Mouse (Mus musculus) neural tube, embryonic 13.5 days (tissue): ENCODE data around the gene Bcl11a. TPM values are rescaled to one million over a fixed set of nuclear protein-coding genes. Genes with fewer than 3 reads are reported as not detected.
"Not testable (repeated sequence)": the region's sequence is repeated elsewhere in the genome, so short reads cannot be mapped to it uniquely, and the experiment has no call there.

Source experiments
- ATAC-seq: fragments of 200-750 bp; cut with Nextera tagmentation; 2 replicates; pipeline ENCODE4 v1.8.0; 2017; ENCODE audit warnings: low read depth, mild to moderate bottlenecking, moderate TSS enrichment, moderate library complexity
- H3K27ac ChIP-seq: fragments of 300-500 bp; sonication (generic); replicated peaks from 2 replicates; pipeline ENCODE4 v1.5.1; 2015; ENCODE audit warnings: moderate library complexity, mild to moderate bottlenecking, inconsistent platforms
- H3K27me3 ChIP-seq: fragments of 300-500 bp; sonication (generic); 2 replicates; pipeline ENCODE4 v1.6.1; 2015; ENCODE audit warnings: mild to moderate bottlenecking, inconsistent platforms
- H3K36me3 ChIP-seq: fragments of 300-500 bp; sonication (generic); 2 replicates; pipeline ENCODE4 v1.6.1; 2015; ENCODE audit warnings: mild to moderate bottlenecking, inconsistent platforms
- H3K4me1 ChIP-seq: fragments of 300-500 bp; sonication (generic); replicated peaks from 2 replicates; pipeline ENCODE4 v1.6.1; 2015; ENCODE audit warnings: inconsistent platforms
- H3K4me2 ChIP-seq: fragments of 300-500 bp; sonication (generic); 2 replicates; pipeline ENCODE4 v1.6.1; 2015; ENCODE audit warnings: inconsistent platforms, mild to moderate bottlenecking, moderate library complexity
- H3K4me3 ChIP-seq: fragments of 300-500 bp; sonication (generic); 2 replicates; pipeline ENCODE4 v1.5.1; 2015; ENCODE audit warnings: mild to moderate bottlenecking, inconsistent platforms
- H3K9ac ChIP-seq: fragments of 300-500 bp; sonication (generic); 2 replicates; pipeline ENCODE4 v1.6.1; 2015; ENCODE audit warnings: moderate library complexity, mild to moderate bottlenecking, inconsistent platforms
- H3K9me3 ChIP-seq: fragments of 300-500 bp; sonication (generic); 2 replicates; pipeline ENCODE4 v1.6.1; 2016; ENCODE audit warnings: inconsistent platforms
- WGBS: fragments of 180-500 bp; shearing (Covaris S2); methylation state at CpG from one replicate; pipeline ENCODE4 v1.1.7; 2015; 5-methylcytosine and 5-hydroxymethylcytosine counted together
- polyA plus RNA-seq: library from polyadenylated mRNA; unstranded; fragments of >200 nt; fragmentation: Nextera tagmentation; extraction: Ambion mirVana; gene quantifications from 2 replicates; pipeline ENCODE4 v1.2.1, GENCODE M21; 2015

Bcl11a gene
- polyA plus RNA-seq, 1 experiment from 2014 or later: 125 TPM

- Histone ChIP-seq H3K4me1 (peaks cover 82% of the 10 kb centered on the region), H3K4me3 (no peak overlapping the region), H3K9me3 (no peaks in the 10 kb centered on the region), H3K4me2 (no peak overlapping the region), H3K9ac (no peak overlapping the region), H3K27ac (no peak overlapping the region), H3K27me3 (no peaks in the 10 kb centered on the region), H3K36me3 (0 out of 2 replicates have a peak, but pooled peaks cover 5% of the 10 kb centered on the region)
- ATAC-seq: no peak
- WGBS: 82% methylated on average over 6 of the region's 6 CpGs
These were observed 47.2 kb downstream of the Bcl11a start for GRCm38 (mm10) chr11:24125098-24125497.

GRCm38 (mm10) chr11:24128001-24128400 lies 50.1 kb downstream of the Bcl11a start:
- Histone ChIP-seq H3K9me3 (no peaks in the 10 kb centered on the region), H3K4me3 (no peak overlapping the region), H3K4me2 (no peak overlapping the region), H3K27me3 (no peaks in the 10 kb centered on the region), H3K9ac (no peak overlapping the region), H3K36me3 (peaks cover 15% of the 10 kb centered on the region; the same call in 1 of the 2 replicates), H3K27ac (no peak overlapping the region), H3K4me1 (peaks cover 79% of the 10 kb centered on the region)
- ATAC-seq: peak; percentile 44; the same call in 1 of the 2 replicates
- 45% methylated on average over 2 of the region's 2 CpGs for WGBS

- H3K9ac ChIP-seq, H3K27ac ChIP-seq: not testable (repeated sequence)
- H3K4me1 ChIP-seq: peaks cover 80% of the 10 kb centered on the region
These were observed 51.0 kb downstream of the Bcl11a start for GRCm38 (mm10) chr11:24128880-24129279.

DNA sequence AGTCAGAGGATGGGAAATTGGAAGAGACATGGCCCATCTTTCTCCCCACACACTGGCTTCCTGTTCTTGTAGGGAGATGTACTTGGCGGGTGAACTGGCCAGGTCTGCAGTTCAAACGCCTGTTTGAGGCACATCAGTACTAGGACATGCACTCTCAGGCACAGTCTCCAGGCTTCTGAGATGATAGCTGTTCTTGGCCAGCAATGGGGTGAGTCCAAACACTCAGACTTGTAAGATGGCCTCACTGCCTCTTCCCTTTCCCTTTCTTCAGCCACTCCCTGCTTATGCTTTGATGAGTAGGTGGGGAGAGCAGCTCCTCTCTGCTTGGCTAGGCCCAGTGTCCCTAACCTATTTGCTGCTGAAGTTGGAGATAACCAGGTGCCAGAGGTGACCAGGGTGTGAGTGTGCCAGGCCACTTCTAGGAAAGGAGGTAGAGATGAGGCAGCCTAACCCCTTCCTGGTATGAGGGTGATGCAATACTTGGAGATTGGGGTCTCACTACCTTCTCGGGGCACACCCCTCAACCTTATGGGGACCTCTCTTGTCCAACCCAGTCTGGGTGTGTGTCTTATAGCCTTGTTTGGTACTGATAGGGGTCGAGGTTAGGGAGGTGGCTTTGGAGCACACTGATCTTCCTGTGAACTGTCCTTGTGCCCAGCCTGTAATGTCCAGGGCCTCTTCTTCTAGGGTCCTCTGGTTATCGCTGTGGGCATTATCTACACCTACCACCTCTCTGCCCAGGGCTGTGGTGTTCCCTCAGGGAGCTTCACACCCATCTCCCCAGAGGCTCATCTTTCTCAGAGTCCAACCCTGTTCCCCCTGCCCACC lies 51.7 kb downstream of the Bcl11a start:
- ATAC-seq: no peak
- Histone ChIP-seq H3K27ac (no peak overlapping the region), H3K27me3 (no peaks in the 10 kb centered on the region), H3K4me3 (no peak overlapping the region), H3K36me3 (peaks cover 15% of the 10 kb centered on the region; the same call in 1 of the 2 replicates), H3K4me1 (peaks cover 75% of the 10 kb centered on the region), H3K4me2 (no peak overlapping the region), H3K9me3 (no peaks in the 10 kb centered on the region), H3K9ac (no peak overlapping the region)
- 85% methylated on average over 5 of the region's 5 CpGs for WGBS

More at GRCm38 (mm10) chr11:24128880-24129279, 51.0 kb downstream of the Bcl11a start:
- 84% methylated on average over 4 of the region's 4 CpGs for WGBS
- H3K4me2 ChIP-seq, H3K4me3 ChIP-seq, H3K27me3 ChIP-seq, ATAC-seq, H3K9me3 ChIP-seq: not testable (repeated sequence)
- H3K36me3 ChIP-seq: peaks cover 15% of the 10 kb centered on the region; the same call in 1 of the 2 replicates

DNA sequence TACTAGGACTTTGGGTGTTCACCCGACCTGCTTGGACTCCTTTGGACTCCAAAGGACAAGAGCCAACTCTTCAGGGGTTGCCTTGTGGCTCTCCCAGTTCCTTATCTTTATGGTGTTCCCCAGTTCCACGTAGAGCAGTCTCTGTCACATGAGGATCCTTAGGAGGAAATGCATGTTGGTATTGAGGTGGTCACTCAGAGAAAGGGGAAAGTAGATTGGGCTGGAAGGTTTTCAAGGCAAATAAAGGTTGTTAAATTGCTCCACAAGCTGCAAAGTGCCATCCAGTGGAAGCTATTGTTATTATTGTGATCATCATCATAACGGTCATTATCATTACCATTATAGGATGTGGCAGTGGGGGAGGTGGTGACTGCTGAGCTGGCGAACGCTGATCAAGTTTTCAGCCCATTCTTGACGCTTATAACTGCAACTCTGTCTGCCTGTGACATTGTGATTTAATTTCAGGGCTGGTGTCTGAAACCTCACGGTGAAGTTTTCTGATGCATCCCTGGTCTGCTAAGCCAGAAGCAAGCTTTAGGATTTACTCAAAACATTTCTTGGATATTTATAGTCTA lies 52.4 kb downstream of the Bcl11a start:
- Histone ChIP-seq H3K9ac (no peak overlapping the region), H3K27ac (no peak overlapping the region), H3K36me3 (peaks cover 15% of the 10 kb centered on the region; the same call in 1 of the 2 replicates), H3K4me2 (no peak overlapping the region), H3K27me3 (no peaks in the 10 kb centered on the region), H3K9me3 (no peaks in the 10 kb centered on the region), H3K4me3 (no peak overlapping the region), H3K4me1 (peaks cover 68% of the 10 kb centered on the region)
- 72% methylated on average over 7 of the region's 7 CpGs for WGBS
- ATAC-seq: no peak

DNA sequence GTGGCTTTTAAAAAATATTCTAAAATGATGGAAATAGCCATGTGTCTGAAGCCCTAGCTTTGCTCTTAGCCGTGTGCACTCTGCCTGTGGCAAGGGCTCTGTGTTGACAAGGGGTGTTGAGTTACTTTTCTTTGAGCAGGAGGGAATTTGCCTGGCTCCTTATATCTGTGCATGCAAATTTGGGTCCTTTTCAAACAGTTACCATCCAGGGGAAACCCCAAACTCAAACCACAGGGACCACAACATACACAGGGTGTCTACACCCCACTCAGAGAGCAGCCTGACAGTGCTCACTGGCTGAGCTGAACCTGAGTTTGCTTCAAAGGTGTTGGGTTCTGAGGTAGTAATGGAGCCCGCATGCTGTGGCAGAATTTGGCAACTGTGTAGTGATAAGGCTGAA lies 54.0 kb downstream of the Bcl11a start:
- Histone ChIP-seq H3K4me3 (no peak overlapping the region), H3K36me3 (peaks cover 15% of the 10 kb centered on the region; the same call in 1 of the 2 replicates), H3K9ac (no peak overlapping the region), H3K27me3 (no peaks in the 10 kb centered on the region), H3K9me3 (no peaks in the 10 kb centered on the region), H3K4me2 (no peak overlapping the region), H3K27ac (no peak overlapping the region), H3K4me1 (peaks cover 72% of the 10 kb centered on the region)
- WGBS: 97% methylated on average over 2 of the region's 2 CpGs
- no peak for ATAC-seq

DNA sequence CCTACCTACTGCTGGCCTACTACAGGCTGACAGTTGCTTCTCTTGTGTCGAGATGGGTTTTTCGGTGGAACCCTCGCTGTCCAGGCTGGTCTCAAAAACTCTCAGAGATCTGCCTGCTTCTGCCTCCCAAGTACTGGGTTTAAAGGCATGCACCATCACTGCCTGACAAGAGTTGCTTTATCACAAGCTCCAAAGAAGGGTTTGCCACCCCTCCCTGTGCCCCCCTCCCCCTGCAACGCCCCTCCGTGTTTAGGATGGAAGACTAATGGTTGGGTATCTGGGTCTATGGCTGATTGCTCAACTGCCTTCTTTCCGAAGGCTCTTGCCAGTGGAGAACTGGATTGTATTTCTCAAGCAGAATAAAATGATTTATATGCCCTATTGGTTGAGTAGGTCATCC lies 54.5 kb downstream of the Bcl11a start:
- 93% methylated on average over 6 of the region's 6 CpGs for WGBS
- Histone ChIP-seq H3K9me3 (no peaks in the 10 kb centered on the region), H3K36me3 (peaks cover 15% of the 10 kb centered on the region; the same call in 1 of the 2 replicates), H3K27me3 (no peaks in the 10 kb centered on the region), H3K4me3 (no peak overlapping the region), H3K4me2 (no peak overlapping the region), H3K4me1 (peaks cover 70% of the 10 kb centered on the region), H3K9ac (no peak overlapping the region), H3K27ac (no peak overlapping the region)
- no peak for ATAC-seq

DNA sequence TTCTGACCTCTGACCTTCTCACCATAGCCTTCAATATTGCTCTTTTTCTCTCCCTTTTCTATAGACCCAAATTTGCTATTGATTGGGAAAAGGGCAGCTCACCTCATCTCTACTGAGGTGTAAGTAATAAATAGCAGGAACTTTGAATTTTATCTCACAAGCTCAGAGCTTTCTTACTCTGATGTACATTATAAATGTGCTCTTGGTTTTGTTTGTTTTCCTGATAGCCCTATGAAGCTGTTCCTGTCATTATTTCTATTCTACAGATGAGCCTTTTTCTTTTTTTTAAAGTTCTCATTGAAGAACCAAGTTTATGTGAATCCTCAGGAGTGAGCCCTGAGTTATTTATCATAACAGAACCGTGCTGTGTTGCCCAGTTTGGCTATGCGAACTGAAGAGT lies 55.0 kb downstream of the Bcl11a start:
- H3K4me1 ChIP-seq: peaks cover 67% of the 10 kb centered on the region
- WGBS: 84% methylated on average over 2 of the region's 2 CpGs

DNA sequence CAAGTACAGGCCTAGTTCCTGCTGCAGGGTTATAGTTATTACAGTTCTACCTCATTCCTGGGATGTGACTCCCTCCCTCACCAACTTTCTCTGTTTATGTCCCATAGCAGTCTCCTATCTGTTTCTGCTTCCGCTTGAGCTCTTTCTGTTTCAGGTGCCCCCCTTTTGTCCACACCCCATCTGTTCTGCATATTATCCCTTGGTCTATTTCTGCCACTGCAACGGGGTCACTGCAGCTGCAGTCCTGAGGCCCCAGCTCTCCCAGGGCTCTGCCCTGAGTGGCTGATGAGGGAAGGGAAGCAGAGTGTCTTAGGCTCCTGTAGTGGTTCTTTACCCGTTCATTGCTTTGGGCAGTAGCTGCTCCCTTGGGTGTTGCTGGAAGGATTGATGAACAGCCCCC lies 55.6 kb downstream of the Bcl11a start:
- Histone ChIP-seq H3K9me3 (no peaks in the 10 kb centered on the region), H3K27ac (no peak overlapping the region), H3K9ac (no peak overlapping the region), H3K4me2 (no peak overlapping the region), H3K4me3 (no peak overlapping the region), H3K4me1 (peaks cover 61% of the 10 kb centered on the region), H3K27me3 (no peaks in the 10 kb centered on the region), H3K36me3 (peaks cover 15% of the 10 kb centered on the region; the same call in 1 of the 2 replicates)
- no peak for ATAC-seq
- WGBS: 46% methylated on average over 3 of the region's 3 CpGs

More for the DNA sequence above, 55.0 kb downstream of the Bcl11a start:
- Histone ChIP-seq H3K4me2 (no peak overlapping the region), H3K9me3 (no peaks in the 10 kb centered on the region), H3K27me3 (no peaks in the 10 kb centered on the region), H3K36me3 (peaks cover 15% of the 10 kb centered on the region; the same call in 1 of the 2 replicates), H3K9ac (no peak overlapping the region), H3K4me3 (no peak overlapping the region), H3K27ac (no peak overlapping the region)
- no peak for ATAC-seq

GRCm38 (mm10) chr11:24133928-24134327 lies 56.1 kb downstream of the Bcl11a start:
- H3K27me3 ChIP-seq: no peaks in the 10 kb centered on the region
- H3K4me1 ChIP-seq: peaks cover 59% of the 10 kb centered on the region
- H3K27ac ChIP-seq: no peak overlapping the region
- H3K9me3 ChIP-seq: no peaks in the 10 kb centered on the region
- no peak overlapping the region for H3K9ac ChIP-seq
- no peak for ATAC-seq
- 65% methylated on average over 5 of the region's 5 CpGs for WGBS
- no peak overlapping the region for H3K4me2 ChIP-seq
- H3K36me3 ChIP-seq: peaks cover 15% of the 10 kb centered on the region; the same call in 1 of the 2 replicates
- H3K4me3 ChIP-seq: no peak overlapping the region

DNA sequence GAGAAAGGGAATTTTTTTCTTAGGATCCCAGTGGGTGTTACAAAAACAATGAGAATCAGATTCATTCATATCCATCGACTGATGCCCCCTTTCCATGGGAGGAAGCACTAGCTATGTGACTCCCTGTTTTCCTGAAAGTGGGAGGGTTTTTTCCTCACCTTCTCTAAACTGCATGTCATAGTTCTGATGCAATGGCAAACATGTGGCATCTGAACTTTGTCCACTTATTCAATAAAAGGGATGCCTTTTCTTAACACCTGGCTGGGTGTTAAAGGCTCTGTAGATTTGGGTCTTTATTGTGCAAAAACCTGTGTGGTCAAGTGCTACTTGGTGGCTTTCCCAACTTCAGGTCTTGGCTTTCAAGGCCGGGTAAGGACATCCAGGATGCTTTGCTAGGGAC lies 57.4 kb downstream of the Bcl11a start:
- Histone ChIP-seq H3K4me3 (no peak overlapping the region), H3K4me2 (no peak overlapping the region), H3K27me3 (no peaks in the 10 kb centered on the region), H3K9me3 (no peaks in the 10 kb centered on the region), H3K27ac (no peak overlapping the region), H3K36me3 (peaks cover 15% of the 10 kb centered on the region; the same call in 1 of the 2 replicates), H3K9ac (no peak overlapping the region), H3K4me1 (peaks cover 51% of the 10 kb centered on the region)
- 79% methylated on average over 2 of the region's 2 CpGs for WGBS
- ATAC-seq: no peak

GRCm38 (mm10) chr11:24136084-24136785 lies 58.4 kb downstream of the Bcl11a start:
- ATAC-seq: no peak
- no peak overlapping the region for H3K4me2 ChIP-seq
- WGBS: 85% methylated on average over 6 of the region's 6 CpGs
- no peaks in the 10 kb centered on the region for H3K9me3 ChIP-seq
- H3K27ac ChIP-seq: no peak overlapping the region
- no peak overlapping the region for H3K4me3 ChIP-seq
- H3K36me3 ChIP-seq: peaks cover 10% of the 10 kb centered on the region; the same call in 1 of the 2 replicates
- H3K4me1 ChIP-seq: peaks cover 52% of the 10 kb centered on the region
- no peaks in the 10 kb centered on the region for H3K27me3 ChIP-seq
- H3K9ac ChIP-seq: no peak overlapping the region
